1 mouse cellular context compared by ENCODE assay signal in the genomic region with DNA sequence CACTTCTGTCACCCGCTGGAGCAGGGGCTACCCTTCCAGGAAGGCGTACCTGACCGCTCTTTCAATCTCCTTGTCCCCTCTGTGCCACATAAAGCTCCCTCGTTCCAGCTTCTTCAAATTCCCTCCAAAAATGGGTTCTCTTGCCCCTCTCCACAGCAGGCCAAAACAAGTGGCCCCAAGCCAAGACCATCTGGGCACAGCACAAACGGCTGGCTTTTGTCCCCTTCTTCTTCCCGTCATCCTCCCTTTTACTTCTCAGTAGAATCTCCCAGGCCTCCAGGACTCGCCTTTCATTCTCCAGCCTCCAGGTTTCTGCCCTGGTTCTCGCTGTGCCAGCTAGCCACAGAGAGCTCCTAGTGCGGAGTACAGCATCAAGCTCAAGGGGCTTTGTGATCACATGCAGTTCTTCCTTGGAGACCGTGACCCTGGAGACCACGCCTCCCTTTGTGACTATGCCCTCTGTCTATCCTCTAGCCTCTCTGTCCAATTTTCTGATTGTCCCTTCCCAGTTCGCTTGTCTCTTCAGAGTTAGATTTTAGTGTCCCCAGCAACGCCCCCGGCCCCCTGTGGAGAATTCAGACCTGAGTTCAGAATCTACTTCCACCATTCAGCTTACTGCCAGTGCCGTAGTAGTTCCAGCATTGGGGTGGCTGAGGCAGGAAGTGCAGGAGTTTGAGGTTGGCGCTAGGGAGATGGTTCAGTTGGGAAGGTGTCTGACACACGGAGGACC.
TF ChIP-seq lines count a peak whose summit lies in the region.

No protein-coding gene starts in this region.

TF ChIP-seq in ES-E14, 5 proteins besides CTCF, POLR2A, EP300 and RAD21:
- TF ChIP-seq HCFC1 (IDR thresholded peaks at IDR 0.05; ENCODE audit: borderline replicate concordance, insufficient read depth, low read length) (no peak), MAFK (IDR thresholded peaks at IDR 0.05; ENCODE audit: insufficient read depth, low read depth, low read length) (no peak), ZC3H11A (IDR thresholded peaks at IDR 0.05; ENCODE audit: borderline replicate concordance, low read depth, low read length) (no peak), ZNF384 (IDR thresholded peaks at IDR 0.05; ENCODE audit: low read depth, low read length) (no peak), CHD2 (IDR thresholded peaks at IDR 0.05; ENCODE audit: low read depth, low read length) (no peak)
